In genomic region chr16:4611676-4612075, GRCm38 (mm10) we compare ENCODE assay signal across 20 mouse cellular contexts. TPM values are rescaled to one million over a fixed set of nuclear protein-coding genes. Genes with fewer than 3 reads are reported as not detected.
A peak's percentile ranks its signal among the peaks of the same experiment; 100 is the strongest.
DNase-seq lines count a peak whose midpoint lies in the region; ATAC-seq and TF ChIP-seq lines count a peak whose summit lies in the region.
"Had no signal": no experiment of that assay in that cellular context is flagged by ENCODE, and none has a peak within 500 bp of the region (broad histone marks: within the 10 kb centered on the region; RNA-seq: fewer than 3 reads in every experiment).

No protein-coding gene starts in this region.

- no peaks in the 10 kb centered on the region for H3K9me3 ChIP-seq in hindbrain, postnatal 0 days (ENCODE audit: low read length)
- H3K9me3 ChIP-seq in hindbrain, embryonic 12.5 days (replicated peaks), result no peaks in the 10 kb centered on the region
- no peaks in the 10 kb centered on the region for H3K9me3 ChIP-seq in liver, postnatal 0 days (ENCODE audit: low read length)
- no peaks in the 10 kb centered on the region for H3K9me3 ChIP-seq in liver, embryonic 11.5 days (ENCODE audit: control insufficient read depth, low read length)
- H3K9me3 ChIP-seq in stomach, postnatal 0 days (ENCODE audit: control insufficient read depth, low read length), result no peaks in the 10 kb centered on the region
- no peaks in the 10 kb centered on the region for H3K9me3 ChIP-seq in hindbrain, embryonic 13.5 days
- H3K9me3 ChIP-seq: embryonic facial prominence, embryonic 15.5 days; heart, embryonic 15.5 days; limb, embryonic 15.5 days; midbrain, embryonic 13.5 days; neural tube, embryonic 13.5 days had no signal

- TF ChIP-seq EP300 in liver, postnatal 0 days (IDR thresholded peaks at IDR 0.05; ENCODE audit: low read depth), result no peak
- TF ChIP-seq EP300 in stomach, postnatal 0 days (optimal IDR thresholded peaks at IDR 0.05), result no peak

- no peak overlapping the region for H3K27ac ChIP-seq in hindbrain, postnatal 0 days
- no peak overlapping the region for H3K27ac ChIP-seq in hindbrain, embryonic 12.5 days
- H3K27ac ChIP-seq in liver, postnatal 0 days (ENCODE audit: low read depth), result no peak overlapping the region
- no peak overlapping the region for H3K27ac ChIP-seq in liver, embryonic 11.5 days (ENCODE audit: low read depth, low read length)
- no peak overlapping the region for H3K27ac ChIP-seq in stomach, postnatal 0 days (replicated peaks)
- no peak overlapping the region for H3K27ac ChIP-seq in hindbrain, embryonic 13.5 days
- H3K27ac ChIP-seq: embryonic facial prominence, embryonic 15.5 days; heart, embryonic 15.5 days; limb, embryonic 15.5 days; midbrain, embryonic 13.5 days; neural tube, embryonic 13.5 days had no signal

- peaks cover 35% of the 10 kb centered on the region for H3K36me3 ChIP-seq in hindbrain, postnatal 0 days (ENCODE audit: insufficient read depth, low read length)
- peaks cover 70% of the 10 kb centered on the region for H3K36me3 ChIP-seq in hindbrain, embryonic 12.5 days
- peaks cover 24% of the 10 kb centered on the region for H3K36me3 ChIP-seq in liver, postnatal 0 days (replicated peaks; ENCODE audit: insufficient read depth, low read length)
- H3K36me3 ChIP-seq in liver, embryonic 11.5 days (ENCODE audit: control insufficient read depth, insufficient read depth, low read length), result peaks cover 24% of the 10 kb centered on the region
- peaks cover 16% of the 10 kb centered on the region for H3K36me3 ChIP-seq in stomach, postnatal 0 days (ENCODE audit: control insufficient read depth, insufficient read depth, low read length)
- peaks cover 71% of the 10 kb centered on the region for H3K36me3 ChIP-seq in hindbrain, embryonic 13.5 days

- H3K9ac ChIP-seq in hindbrain, postnatal 0 days (replicated peaks; ENCODE audit: low read length), result no peak overlapping the region
- no peak overlapping the region for H3K9ac ChIP-seq in hindbrain, embryonic 12.5 days
- no peak overlapping the region for H3K9ac ChIP-seq in liver, postnatal 0 days (replicated peaks)
- no peak overlapping the region for H3K9ac ChIP-seq in liver, embryonic 11.5 days (ENCODE audit: low read depth, low read length)
- H3K9ac ChIP-seq in stomach, postnatal 0 days (ENCODE audit: low read length), result no peak overlapping the region
- no peak overlapping the region for H3K9ac ChIP-seq in hindbrain, embryonic 13.5 days
- H3K9ac ChIP-seq: embryonic facial prominence, embryonic 15.5 days; heart, embryonic 15.5 days; limb, embryonic 15.5 days; midbrain, embryonic 13.5 days; neural tube, embryonic 13.5 days had no signal

- no peaks in the 10 kb centered on the region for H3K27me3 ChIP-seq in hindbrain, postnatal 0 days (ENCODE audit: insufficient read depth, low read length)
- H3K27me3 ChIP-seq in hindbrain, embryonic 12.5 days, result no peaks in the 10 kb centered on the region
- no peaks in the 10 kb centered on the region for H3K27me3 ChIP-seq in liver, postnatal 0 days (ENCODE audit: insufficient read depth, low read length)
- no peaks in the 10 kb centered on the region for H3K27me3 ChIP-seq in liver, embryonic 11.5 days (replicated peaks; ENCODE audit: control insufficient read depth, insufficient read depth, low read length)
- no peaks in the 10 kb centered on the region for H3K27me3 ChIP-seq in stomach, postnatal 0 days (ENCODE audit: control insufficient read depth, insufficient read depth, low read length)
- no peaks in the 10 kb centered on the region for H3K27me3 ChIP-seq in hindbrain, embryonic 13.5 days
- H3K27me3 ChIP-seq: embryonic facial prominence, embryonic 15.5 days; heart, embryonic 15.5 days; limb, embryonic 15.5 days; midbrain, embryonic 13.5 days; neural tube, embryonic 13.5 days; Patski had no signal

- WGBS in hindbrain, postnatal 0 days, result 92% methylated on average over 7 of the region's 7 CpGs
- 96% methylated on average over 7 of the region's 7 CpGs for WGBS in hindbrain, embryonic 12.5 days
- WGBS in liver, postnatal 0 days (ENCODE audit: insufficient replicate concordance), result 89% methylated on average over 7 of the region's 7 CpGs
- WGBS in liver, embryonic 11.5 days, result 89% methylated on average over 7 of the region's 7 CpGs
- WGBS in stomach, postnatal 0 days, result 94% methylated on average over 7 of the region's 7 CpGs
- WGBS in hindbrain, embryonic 13.5 days, result 88% methylated on average over 7 of the region's 7 CpGs

- no peak overlapping the region for H3K4me3 ChIP-seq in hindbrain, postnatal 0 days (ENCODE audit: low read length)
- no peak overlapping the region for H3K4me3 ChIP-seq in hindbrain, embryonic 12.5 days
- H3K4me3 ChIP-seq in liver, postnatal 0 days (ENCODE audit: low read depth, low read length), result no peak overlapping the region
- H3K4me3 ChIP-seq in liver, embryonic 11.5 days (ENCODE audit: low read depth, low read length), result no peak overlapping the region
- H3K4me3 ChIP-seq in stomach, postnatal 0 days (ENCODE audit: low read depth, low read length), result no peak overlapping the region
- H3K4me3 ChIP-seq in hindbrain, embryonic 13.5 days, result no peak overlapping the region
- H3K4me3 ChIP-seq: embryonic facial prominence, embryonic 15.5 days; heart, embryonic 15.5 days; limb, embryonic 15.5 days; midbrain, embryonic 13.5 days; neural tube, embryonic 13.5 days had no signal

- no peak overlapping the region for H3K4me2 ChIP-seq in hindbrain, postnatal 0 days (ENCODE audit: low read depth, low read length)
- no peak overlapping the region for H3K4me2 ChIP-seq in hindbrain, embryonic 12.5 days (replicated peaks)
- no peak overlapping the region for H3K4me2 ChIP-seq in liver, postnatal 0 days (ENCODE audit: low read depth, low read length)
- H3K4me2 ChIP-seq in liver, embryonic 11.5 days, result no peak overlapping the region
- no peak overlapping the region for H3K4me2 ChIP-seq in stomach, postnatal 0 days (replicated peaks; ENCODE audit: low read depth)
- no peak overlapping the region for H3K4me2 ChIP-seq in hindbrain, embryonic 13.5 days
- H3K4me2 ChIP-seq: embryonic facial prominence, embryonic 15.5 days; heart, embryonic 15.5 days; limb, embryonic 15.5 days; midbrain, embryonic 13.5 days; neural tube, embryonic 13.5 days had no signal

- peak; percentile 25; the same call in 1 of the 2 replicates for TF ChIP-seq CTCF in hindbrain, postnatal 0 days (IDR thresholded peaks at IDR 0.05; ENCODE audit: low read depth)
- peak; percentile 17; the same call in 1 of the 2 replicates for TF ChIP-seq CTCF in liver, postnatal 0 days (IDR thresholded peaks at IDR 0.05; ENCODE audit: low read depth)
- TF ChIP-seq CTCF in stomach, postnatal 0 days (IDR thresholded peaks at IDR 0.05; ENCODE audit: low read depth), result peak; percentile 52

- ATAC-seq in hindbrain, postnatal 0 days, result no peak
- ATAC-seq in hindbrain, embryonic 12.5 days (ENCODE audit: low FRiP score), result no peak
- ATAC-seq in liver, postnatal 0 days, result no peak
- no peak for ATAC-seq in liver, embryonic 11.5 days (replicated peaks; ENCODE audit: low FRiP score)
- no peak for ATAC-seq in stomach, postnatal 0 days (ENCODE audit: low FRiP score, low TSS enrichment)
- no peak for ATAC-seq in hindbrain, embryonic 13.5 days (ENCODE audit: low FRiP score)
- ATAC-seq: midbrain, embryonic 13.5 days; Patski had no signal

- H3K4me1 ChIP-seq in hindbrain, postnatal 0 days (ENCODE audit: insufficient read depth, low read length), result peaks cover 4% of the 10 kb centered on the region; the same call in 1 of the 2 replicates
- peaks cover 15% of the 10 kb centered on the region for H3K4me1 ChIP-seq in hindbrain, embryonic 12.5 days
- peaks cover 6% of the 10 kb centered on the region for H3K4me1 ChIP-seq in liver, postnatal 0 days (ENCODE audit: insufficient read depth)
- peaks cover 7% of the 10 kb centered on the region for H3K4me1 ChIP-seq in liver, embryonic 11.5 days (replicated peaks; ENCODE audit: control insufficient read depth, insufficient read depth, low read length)
- peaks cover 3% of the 10 kb centered on the region; the same call in 1 of the 2 replicates for H3K4me1 ChIP-seq in stomach, postnatal 0 days (replicated peaks; ENCODE audit: control insufficient read depth, insufficient read depth)
- H3K4me1 ChIP-seq in hindbrain, embryonic 13.5 days (replicated peaks), result peaks cover 16% of the 10 kb centered on the region

- DNase-seq in hindbrain, postnatal 0 days (ENCODE audit: low spot score), result no peak
- DNase-seq in liver, postnatal 0 days, result no peak
- no peak for DNase-seq in liver, embryonic 11.5 days (ENCODE audit: low spot score)
- peak; percentile 57 for DNase-seq in ES-CJ7 (ENCODE audit: low read depth, low spot score)
- DNase-seq in stomach, postnatal 0 days (ENCODE audit: low spot score), result no peak
- DNase-seq: adrenal gland, postnatal 36 days; cerebellum, adult 18-20 months; cerebellum, postnatal 25 days; heart, adult 18-20 months; kidney, adult 9 months; lung, adult 2 months; thymus, postnatal 25 days had no signal

RNA-seq across cellular contexts. Expression of gene Pam16, which starts 13.1 kb away (rescaled TPM):
- 25.4 and 88.3 TPM in 2 replicates for total RNA-seq in hindbrain, postnatal 0 days (2014; rRNA removed)
- 135 and 140 TPM in 2 replicates for polyA plus RNA-seq in hindbrain, postnatal 0 days (2015; fragmentation: Nextera tagmentation; extraction: Ambion mirVana)
- 112 and 119 TPM in 2 replicates for polyA plus RNA-seq in hindbrain, embryonic 12.5 days (2016; fragmentation: Nextera tagmentation; extraction: Ambion mirVana)
- 59.7 and 66.3 TPM in 2 replicates for polyA plus RNA-seq in liver, postnatal 0 days (2015; fragmentation: Nextera tagmentation; extraction: Ambion mirVana)
- 110 and 116 TPM in 2 replicates for polyA plus RNA-seq in liver, embryonic 11.5 days (2014; fragmentation: Nextera tagmentation; extraction: Ambion mirVana)
- 65.4 and 71.9 TPM in 2 replicates for polyA plus RNA-seq in stomach, postnatal 0 days (2015; fragmentation: Nextera tagmentation; extraction: Ambion mirVana)
- 169 and 188 TPM in 2 replicates for polyA plus RNA-seq in hindbrain, embryonic 13.5 days (2015; fragmentation: Nextera tagmentation; extraction: Ambion mirVana)

RNA-seq across cellular contexts. Expression of gene Glis2, which starts 17.2 kb away (rescaled TPM):
- 25.8 and 28.2 TPM in 2 replicates for total RNA-seq in hindbrain, postnatal 0 days (2014; rRNA removed)
- 12.0 and 12.5 TPM in 2 replicates for polyA plus RNA-seq in hindbrain, postnatal 0 days (2015; fragmentation: Nextera tagmentation; extraction: Ambion mirVana)
- polyA plus RNA-seq in hindbrain, embryonic 12.5 days (2016; fragmentation: Nextera tagmentation; extraction: Ambion mirVana), result 34.0 and 34.3 TPM in 2 replicates
- polyA plus RNA-seq in liver, postnatal 0 days (2015; fragmentation: Nextera tagmentation; extraction: Ambion mirVana), result 1.7 and 1.9 TPM in 2 replicates
- polyA plus RNA-seq in liver, embryonic 11.5 days (2014; fragmentation: Nextera tagmentation; extraction: Ambion mirVana), result 10.8 and 11.7 TPM in 2 replicates
- polyA plus RNA-seq in stomach, postnatal 0 days (2015; fragmentation: Nextera tagmentation; extraction: Ambion mirVana), result 11.6 and 11.7 TPM in 2 replicates
- 21.8 and 22.5 TPM in 2 replicates for polyA plus RNA-seq in hindbrain, embryonic 13.5 days (2015; fragmentation: Nextera tagmentation; extraction: Ambion mirVana)

RNA-seq across cellular contexts. Expression of gene Vasn, which starts 28.1 kb away (rescaled TPM):
- total RNA-seq in hindbrain, postnatal 0 days (2014; rRNA removed), result 18.4 and 18.8 TPM in 2 replicates
- 6.1 and 7.3 TPM in 2 replicates for polyA plus RNA-seq in hindbrain, postnatal 0 days (2015; fragmentation: Nextera tagmentation; extraction: Ambion mirVana)
- 16.3 and 18.0 TPM in 2 replicates for polyA plus RNA-seq in hindbrain, embryonic 12.5 days (2016; fragmentation: Nextera tagmentation; extraction: Ambion mirVana)
- 1.6 and 1.9 TPM in 2 replicates for polyA plus RNA-seq in liver, postnatal 0 days (2015; fragmentation: Nextera tagmentation; extraction: Ambion mirVana)
- 9.3 and 9.4 TPM in 2 replicates for polyA plus RNA-seq in liver, embryonic 11.5 days (2014; fragmentation: Nextera tagmentation; extraction: Ambion mirVana)
- polyA plus RNA-seq in stomach, postnatal 0 days (2015; fragmentation: Nextera tagmentation; extraction: Ambion mirVana), result 8.8 and 9.6 TPM in 2 replicates
- polyA plus RNA-seq in hindbrain, embryonic 13.5 days (2015; fragmentation: Nextera tagmentation; extraction: Ambion mirVana), result 6.3 and 7.3 TPM in 2 replicates

RNA-seq across cellular contexts. Expression of gene Dnaja3, which starts 28.1 kb away (rescaled TPM):
- total RNA-seq in hindbrain, postnatal 0 days (2014; rRNA removed), result 49.6 and 50.6 TPM in 2 replicates
- polyA plus RNA-seq in hindbrain, postnatal 0 days (2015; fragmentation: Nextera tagmentation; extraction: Ambion mirVana), result 52.9 and 54.3 TPM in 2 replicates
- 56.2 and 56.9 TPM in 2 replicates for polyA plus RNA-seq in hindbrain, embryonic 12.5 days (2016; fragmentation: Nextera tagmentation; extraction: Ambion mirVana)
- polyA plus RNA-seq in liver, postnatal 0 days (2015; fragmentation: Nextera tagmentation; extraction: Ambion mirVana), result 66.0 and 70.5 TPM in 2 replicates
- 104 and 111 TPM in 2 replicates for polyA plus RNA-seq in liver, embryonic 11.5 days (2014; fragmentation: Nextera tagmentation; extraction: Ambion mirVana)
- polyA plus RNA-seq in stomach, postnatal 0 days (2015; fragmentation: Nextera tagmentation; extraction: Ambion mirVana), result 47.0 and 49.2 TPM in 2 replicates
- 52.7 and 54.8 TPM in 2 replicates for polyA plus RNA-seq in hindbrain, embryonic 13.5 days (2015; fragmentation: Nextera tagmentation; extraction: Ambion mirVana)

RNA-seq across cellular contexts. Expression of gene Tfap4, which starts 52.0 kb away (rescaled TPM):
- total RNA-seq in hindbrain, postnatal 0 days (2014; rRNA removed), result 7.8 and 9.3 TPM in 2 replicates
- 7.0 and 7.6 TPM in 2 replicates for polyA plus RNA-seq in hindbrain, postnatal 0 days (2015; fragmentation: Nextera tagmentation; extraction: Ambion mirVana)
- polyA plus RNA-seq in hindbrain, embryonic 12.5 days (2016; fragmentation: Nextera tagmentation; extraction: Ambion mirVana), result 13.1 and 13.8 TPM in 2 replicates
- 3.9 and 5.6 TPM in 2 replicates for polyA plus RNA-seq in liver, postnatal 0 days (2015; fragmentation: Nextera tagmentation; extraction: Ambion mirVana)
- polyA plus RNA-seq in liver, embryonic 11.5 days (2014; fragmentation: Nextera tagmentation; extraction: Ambion mirVana), result 23.3 and 25.1 TPM in 2 replicates
- 8.9 and 10.6 TPM in 2 replicates for polyA plus RNA-seq in stomach, postnatal 0 days (2015; fragmentation: Nextera tagmentation; extraction: Ambion mirVana)
- polyA plus RNA-seq in hindbrain, embryonic 13.5 days (2015; fragmentation: Nextera tagmentation; extraction: Ambion mirVana), result 9.6 and 10.0 TPM in 2 replicates
